Mouse (Mus musculus) lung, postnatal 0 days (tissue): Measurements from ENCODE around the gene Ociad1. TPM values are rescaled to one million over a fixed set of nuclear protein-coding genes. Genes with fewer than 3 reads are reported as not detected.

Source experiments
- ATAC-seq: fragments of 200-750 bp; cut with Nextera tagmentation; 2 replicates; pipeline ENCODE4 v1.8.0; 2017; ENCODE audit warnings: moderate library complexity
- DNase-seq: peaks from one replicate; pipeline ENCODE4 v3.0.0-alpha.2; 2016; ENCODE audit warnings: low spot score
- H3K27ac ChIP-seq: fragments of 300-500 bp; sonication (generic); 2 replicates; pipeline ENCODE4 v1.5.1; 2014; ENCODE audit warnings: antibody characterized with exemption, mild to moderate bottlenecking, low read length, mixed read lengths
- H3K27me3 ChIP-seq: fragments of 300-500 bp; sonication (generic); replicated peaks from 2 replicates; pipeline ENCODE4 v1.6.1; 2014; ENCODE audit warnings: low read length, mixed read lengths; ENCODE audit not compliant: insufficient read depth
- H3K36me3 ChIP-seq: fragments of 300-500 bp; sonication (generic); 2 replicates; pipeline ENCODE4 v1.6.1; 2014; ENCODE audit warnings: low read length, mixed read lengths; ENCODE audit not compliant: insufficient read depth
- H3K4me1 ChIP-seq: fragments of 300-500 bp; sonication (generic); 2 replicates; pipeline ENCODE4 v1.6.1; 2014; ENCODE audit warnings: antibody characterized with exemption, low read depth, low read length, mixed read lengths; ENCODE audit not compliant: insufficient read depth
- H3K4me2 ChIP-seq: fragments of 300-500 bp; sonication (generic); replicated peaks from 2 replicates; pipeline ENCODE4 v1.6.1; 2014; ENCODE audit warnings: low read depth, mild to moderate bottlenecking, low read length, moderate library complexity, mixed read lengths
- H3K4me3 ChIP-seq: fragments of 300-500 bp; sonication (generic); 2 replicates; pipeline ENCODE4 v1.5.1; 2014; ENCODE audit warnings: low read depth, low read length
- H3K9ac ChIP-seq: fragments of 300-500 bp; sonication (generic); replicated peaks from 2 replicates; pipeline ENCODE4 v1.6.1; 2014; ENCODE audit warnings: low read depth, mild to moderate bottlenecking
- H3K9me3 ChIP-seq: fragments of 300-500 bp; sonication (generic); 2 replicates; pipeline ENCODE4 v1.6.1; 2016; ENCODE audit warnings: low read length, mixed read lengths
- CTCF ChIP-seq: IDR thresholded peaks from 2 replicates; pipeline ENCODE4 v1.5.1; 2016; ENCODE audit warnings: antibody characterized with exemption, mild to moderate bottlenecking
- EP300 ChIP-seq: IDR thresholded peaks from 2 replicates; pipeline ENCODE4 v1.6.1; 2016; ENCODE audit warnings: antibody characterized with exemption, mild to moderate bottlenecking, control low read depth
- WGBS: fragments of 180-500 bp; shearing (Covaris S2); extraction: QIAGEN DNeasy Blood & Tissue Kit; methylation state at CpG from one replicate; pipeline ENCODE4 v1.1.7; 2014; 5-methylcytosine and 5-hydroxymethylcytosine counted together
- polyA plus RNA-seq: library from polyadenylated mRNA; unstranded; fragments of >200 nt; fragmentation: Nextera tagmentation; extraction: Ambion mirVana; gene quantifications from 2 replicates; pipeline ENCODE4 v1.2.1, GENCODE M21; 2015

Gene Ociad1
- polyA plus RNA-seq, 1 experiment from 2014 or later, result 177 TPM

DNA sequence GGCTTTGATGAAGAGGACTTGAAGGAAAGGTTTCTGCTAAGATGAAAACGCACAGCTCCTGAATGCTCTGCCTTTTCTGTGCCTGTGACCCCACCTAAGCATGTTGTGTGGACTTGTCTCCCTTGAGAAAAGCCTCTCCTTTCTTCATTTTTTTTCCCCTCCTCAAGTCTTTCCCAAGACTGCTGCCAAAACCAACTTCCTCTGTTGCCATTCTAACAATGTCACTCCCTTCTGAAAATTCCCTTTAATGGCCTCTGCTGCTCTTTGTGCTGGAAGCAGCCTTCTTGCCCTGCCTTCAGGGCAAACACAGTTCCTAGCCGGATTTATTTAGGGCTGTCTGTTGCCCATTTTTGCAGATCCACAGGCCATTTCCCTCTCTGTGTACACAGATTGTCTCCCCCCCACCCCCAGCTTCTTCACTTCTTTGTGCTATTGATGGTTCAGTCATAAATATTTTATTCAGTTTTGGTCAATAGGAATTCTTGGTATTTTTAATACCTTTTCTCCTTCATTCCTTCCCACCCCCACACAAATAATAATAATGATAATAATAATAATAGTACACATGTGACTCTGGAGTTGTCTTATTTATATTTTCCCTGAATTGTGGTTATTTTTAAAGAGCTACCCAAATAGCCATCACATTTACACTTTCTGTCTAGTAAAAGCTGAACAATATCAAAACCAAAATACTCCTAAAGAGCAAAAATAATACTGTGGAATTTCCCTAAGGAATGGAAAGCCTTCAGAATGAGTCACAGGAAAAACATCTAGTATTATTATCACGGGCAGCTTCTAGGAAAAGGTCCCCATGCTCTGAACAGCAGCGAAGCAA, 12.6 kb upstream of the Ociad1 start:
- no peaks in the 10 kb centered on the region for H3K36me3 ChIP-seq
- WGBS, result 38% methylated on average over 4 of the region's 4 CpGs
- DNase-seq (peak; percentile 44), ATAC-seq (peak; percentile 38; the same call in 1 of the 2 replicates)
- H3K9ac ChIP-seq, result no peak overlapping the region
- H3K27me3 ChIP-seq, result no peaks in the 10 kb centered on the region
- no peaks in the 10 kb centered on the region; the same call in 1 of the 2 replicates for H3K4me1 ChIP-seq
- no peak for TF ChIP-seq CTCF
- 0 out of 2 replicates have a peak, but pooled peaks have one; percentile 12 for TF ChIP-seq EP300
- H3K9me3 ChIP-seq, result no peaks in the 10 kb centered on the region
- no peak overlapping the region for H3K27ac ChIP-seq
- H3K4me2 ChIP-seq, result no peak overlapping the region
- no peak overlapping the region for H3K4me3 ChIP-seq

DNA sequence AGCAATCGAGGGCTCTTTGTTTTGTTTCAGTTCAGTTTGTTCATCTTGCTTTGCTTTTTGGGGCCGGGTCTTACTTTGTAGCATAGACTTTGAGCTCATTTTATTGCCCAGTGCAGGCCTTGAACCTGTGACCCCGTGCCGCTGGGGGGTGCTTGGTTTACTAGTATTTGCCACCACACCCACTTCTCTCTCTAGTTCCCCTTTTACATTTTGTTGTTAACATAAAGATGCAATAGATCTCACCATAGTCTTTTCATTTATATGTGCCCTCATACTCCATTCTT, 12.1 kb upstream of the Ociad1 start:
- Histone ChIP-seq H3K4me3 (no peak overlapping the region), H3K4me1 (no peaks in the 10 kb centered on the region; the same call in 1 of the 2 replicates), H3K27ac (no peak overlapping the region), H3K36me3 (no peaks in the 10 kb centered on the region), H3K27me3 (no peaks in the 10 kb centered on the region), H3K9me3 (no peaks in the 10 kb centered on the region), H3K4me2 (no peak overlapping the region), H3K9ac (no peak overlapping the region)
- WGBS, result 71% methylated on average over 4 of the region's 4 CpGs
- DNase-seq (no peak), ATAC-seq (no peak)
- TF ChIP-seq EP300, result no peak
- no peak for TF ChIP-seq CTCF

DNA sequence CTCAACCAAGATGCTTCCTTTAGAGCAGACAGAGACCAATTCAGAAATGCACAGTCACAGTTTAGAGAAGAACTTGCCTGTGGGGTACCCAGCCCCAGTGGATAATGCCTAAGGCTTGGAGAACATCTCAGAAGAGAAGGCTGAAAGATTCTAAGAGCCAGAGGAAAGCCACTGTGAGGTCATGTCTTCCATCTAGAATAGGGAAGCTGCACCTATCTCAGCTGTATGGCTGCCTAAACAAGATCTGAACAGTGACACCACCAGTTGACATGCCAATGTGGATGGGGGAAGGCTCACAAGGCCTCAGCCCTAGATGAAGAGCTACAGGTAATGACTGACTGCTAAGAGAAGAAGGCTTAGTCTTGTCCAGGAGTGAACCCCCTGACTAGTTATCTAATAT, 8.5 kb upstream of the Ociad1 start:
- no peak overlapping the region for H3K9ac ChIP-seq
- TF ChIP-seq EP300 (no peak), CTCF (no peak)
- no peak for DNase-seq

GRCm38 (mm10) chr5:73285470-73285978, 7.1 kb upstream of the Ociad1 start:
- WGBS, result 73% methylated on average over 3 of the region's 3 CpGs

More for the DNA sequence above, 8.5 kb upstream of the Ociad1 start:
- Histone ChIP-seq H3K4me3 (no peak overlapping the region), H3K27me3 (no peaks in the 10 kb centered on the region), H3K36me3 (no peaks in the 10 kb centered on the region), H3K9me3 (no peaks in the 10 kb centered on the region), H3K4me2 (no peak overlapping the region), H3K27ac (no peak overlapping the region), H3K4me1 (no peaks in the 10 kb centered on the region; the same call in 1 of the 2 replicates)
- ATAC-seq, result no peak

DNA sequence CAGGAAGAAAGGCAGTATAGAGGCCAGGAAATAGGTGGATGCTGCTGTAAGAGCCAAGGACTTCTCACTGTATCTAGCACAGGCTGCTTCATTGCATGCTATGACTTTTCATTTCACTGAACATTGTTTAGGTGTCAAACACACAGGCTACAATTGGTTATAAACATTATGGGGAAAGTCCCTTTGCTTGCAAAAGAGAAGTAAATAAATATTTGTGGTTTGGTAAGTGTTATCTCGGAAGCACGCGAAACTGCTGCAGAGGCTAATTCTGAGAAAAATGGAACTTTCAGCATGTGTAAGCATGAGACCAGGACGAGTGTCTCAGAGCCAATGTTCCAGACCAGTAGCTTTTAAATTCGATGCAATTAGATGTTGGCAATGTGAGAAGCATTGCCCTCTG, 6.0 kb upstream of the Ociad1 start:
- ATAC-seq, result no peak
- TF ChIP-seq CTCF (no peak), EP300 (no peak)

More at GRCm38 (mm10) chr5:73285470-73285978, 7.1 kb upstream of the Ociad1 start:
- H3K36me3 ChIP-seq, result no peaks in the 10 kb centered on the region
- no peak overlapping the region for H3K4me3 ChIP-seq
- TF ChIP-seq CTCF (no peak), EP300 (no peak)
- no peak overlapping the region for H3K27ac ChIP-seq
- H3K27me3 ChIP-seq, result no peaks in the 10 kb centered on the region
- no peak overlapping the region for H3K4me2 ChIP-seq
- no peaks in the 10 kb centered on the region; the same call in 1 of the 2 replicates for H3K4me1 ChIP-seq
- H3K9ac ChIP-seq, result no peak overlapping the region
- ATAC-seq (no peak), DNase-seq (no peak)
- H3K9me3 ChIP-seq, result no peaks in the 10 kb centered on the region

DNA sequence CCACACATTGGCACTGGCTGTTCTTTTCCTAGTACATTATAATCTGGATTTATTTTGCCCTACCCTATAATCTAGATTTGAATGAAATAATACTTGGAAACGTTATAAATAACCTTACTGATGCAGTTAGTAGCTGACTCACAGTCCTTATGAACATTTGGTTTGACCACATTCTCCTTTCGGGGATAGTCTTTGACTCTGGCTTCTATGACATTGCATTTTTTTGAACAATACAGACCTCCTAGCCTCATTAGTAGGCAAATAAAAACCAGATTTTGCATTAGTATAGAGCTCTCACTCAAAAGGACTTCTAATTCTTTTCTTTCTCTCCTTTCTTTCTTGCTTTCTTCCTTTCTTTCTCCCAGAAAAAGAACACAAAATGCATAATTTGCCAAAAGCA, 2.7 kb upstream of the Ociad1 start:
- no peak for DNase-seq
- no peak overlapping the region for H3K27ac ChIP-seq
- 62% methylated on average over 2 of the region's 2 CpGs for WGBS
- no peaks in the 10 kb centered on the region for H3K27me3 ChIP-seq
- H3K9ac ChIP-seq, result no peak overlapping the region
- H3K4me2 ChIP-seq, result no peak overlapping the region
- no peaks in the 10 kb centered on the region for H3K36me3 ChIP-seq
- no peaks in the 10 kb centered on the region; the same call in 1 of the 2 replicates for H3K4me1 ChIP-seq
- ATAC-seq, result no peak
- TF ChIP-seq EP300, result no peak
- TF ChIP-seq CTCF, result no peak
- H3K4me3 ChIP-seq, result no peak overlapping the region
- no peaks in the 10 kb centered on the region for H3K9me3 ChIP-seq

More for the DNA sequence above, 6.0 kb upstream of the Ociad1 start:
- Histone ChIP-seq H3K4me2 (no peak overlapping the region), H3K9me3 (no peaks in the 10 kb centered on the region), H3K27me3 (no peaks in the 10 kb centered on the region), H3K9ac (no peak overlapping the region), H3K27ac (no peak overlapping the region), H3K36me3 (no peaks in the 10 kb centered on the region), H3K4me1 (no peaks in the 10 kb centered on the region; the same call in 1 of the 2 replicates), H3K4me3 (no peak overlapping the region)
- no peak for DNase-seq
- WGBS, result 48% methylated on average over 5 of the region's 5 CpGs
